Mouse (Mus musculus): Measurements from ENCODE around the gene Heca. TPM values are rescaled to one million over a fixed set of nuclear protein-coding genes. Genes with fewer than 3 reads are reported as not detected.
"Not testable (repeated sequence)": the region's sequence is repeated elsewhere in the genome, so short reads cannot be mapped to it uniquely, and the experiment has no call there.

Heca gene
- polyA plus RNA-seq, 1 experiment: 16.9 TPM

DNA sequence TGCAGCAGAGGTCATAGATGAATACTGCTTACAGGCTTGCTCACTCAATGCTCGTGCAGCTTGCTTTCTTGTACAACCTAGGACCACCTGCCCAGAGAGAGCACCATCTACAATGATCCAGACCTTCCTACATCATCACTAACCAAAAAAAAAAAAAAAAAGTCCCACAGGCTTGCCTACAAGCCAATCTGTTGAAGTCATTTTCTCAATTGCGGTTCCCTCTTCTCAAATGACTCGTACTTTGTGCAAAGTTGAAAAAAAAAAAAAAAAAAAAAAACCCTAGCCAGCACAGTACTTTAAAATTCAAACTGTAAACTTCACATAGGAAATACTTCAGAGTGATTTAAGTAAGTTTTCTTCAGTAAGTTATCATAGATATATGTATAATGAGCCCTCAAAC is 23.7 kb downstream of the Heca start:
- peaks cover 11% of the 10 kb centered on the region for H3K4me1 ChIP-seq (ENCODE audit: control insufficient read depth, insufficient read depth, insufficient read length, low read length)
- H3K4me3 ChIP-seq (ENCODE audit: insufficient read depth, low read depth, low read length): no peak overlapping the region
- H3K27ac ChIP-seq (replicated peaks; ENCODE audit: low read depth, low read length): no peak overlapping the region

DNA sequence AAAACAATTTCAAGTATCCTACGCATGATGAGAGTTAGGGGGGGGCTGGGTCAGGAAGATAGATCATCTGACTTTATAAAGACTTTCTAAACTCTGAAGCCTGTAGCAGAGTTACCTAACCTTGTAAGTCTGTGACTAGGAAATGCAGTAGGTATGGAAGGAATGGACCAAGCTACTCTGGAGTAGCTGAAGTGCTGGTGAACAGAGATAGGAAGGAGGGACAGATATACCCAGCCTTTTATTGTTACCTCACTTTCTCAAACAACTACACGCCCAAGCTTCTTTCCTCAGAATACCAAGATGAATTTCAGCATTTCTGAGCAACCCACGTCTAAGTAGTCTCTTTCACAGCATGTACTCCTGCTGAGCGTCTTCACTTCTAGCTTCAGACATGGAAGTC is 26.5 kb downstream of the Heca start:
- no peak overlapping the region for H3K27ac ChIP-seq (replicated peaks; ENCODE audit: low read depth, low read length)
- no peak overlapping the region for H3K4me3 ChIP-seq (ENCODE audit: insufficient read depth, low read depth, low read length)
- peaks cover 13% of the 10 kb centered on the region for H3K4me1 ChIP-seq (ENCODE audit: control insufficient read depth, insufficient read depth, insufficient read length, low read length)

DNA sequence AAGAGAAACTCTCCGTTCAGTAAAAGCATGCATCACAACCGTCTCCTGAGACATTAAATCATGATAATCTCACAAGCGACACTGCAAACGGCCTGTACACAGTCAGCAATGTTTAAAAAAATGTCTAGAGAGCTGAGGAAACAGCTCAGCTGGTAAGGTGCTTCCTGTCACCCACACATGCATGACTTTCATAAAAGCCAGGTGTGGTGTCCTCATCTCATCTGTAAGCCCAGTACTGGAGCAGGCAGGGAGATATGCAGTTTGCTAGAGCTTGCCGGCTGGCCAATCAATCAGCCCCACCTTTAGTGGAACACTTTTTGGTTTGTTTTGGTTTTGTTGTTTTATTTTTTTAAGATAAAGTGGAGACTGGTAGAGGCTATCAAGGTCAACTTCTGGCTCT is 27.9 kb downstream of the Heca start:
- H3K4me3 ChIP-seq (ENCODE audit: insufficient read depth, low read depth, low read length): no peak overlapping the region
- no peak overlapping the region for H3K27ac ChIP-seq (replicated peaks; ENCODE audit: low read depth, low read length)
- H3K4me1 ChIP-seq (ENCODE audit: control insufficient read depth, insufficient read depth, insufficient read length, low read length): peaks cover 12% of the 10 kb centered on the region

DNA sequence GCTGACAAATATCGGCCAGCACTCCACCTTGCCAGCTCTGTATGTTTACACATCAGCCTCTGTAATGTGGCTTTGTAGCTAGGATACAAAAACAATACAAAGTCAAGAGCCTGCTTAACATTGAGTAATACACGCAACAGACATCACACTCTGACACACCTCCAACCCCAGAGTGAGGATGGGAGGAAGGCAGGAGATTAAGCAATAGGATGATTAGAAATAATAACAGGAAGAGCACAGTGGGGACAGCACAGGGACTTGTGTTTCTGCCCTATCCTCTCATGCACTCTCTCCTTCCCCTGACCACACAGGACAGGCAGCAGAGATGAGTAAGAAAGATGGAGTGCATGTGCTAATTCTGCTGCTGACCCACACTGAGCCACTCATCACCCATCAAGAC is 28.8 kb downstream of the Heca start:
- no peak overlapping the region for H3K4me3 ChIP-seq (ENCODE audit: insufficient read depth, low read depth, low read length)
- H3K27ac ChIP-seq (replicated peaks; ENCODE audit: low read depth, low read length): no peak overlapping the region
- peaks cover 9% of the 10 kb centered on the region for H3K4me1 ChIP-seq (ENCODE audit: control insufficient read depth, insufficient read depth, insufficient read length, low read length)

DNA sequence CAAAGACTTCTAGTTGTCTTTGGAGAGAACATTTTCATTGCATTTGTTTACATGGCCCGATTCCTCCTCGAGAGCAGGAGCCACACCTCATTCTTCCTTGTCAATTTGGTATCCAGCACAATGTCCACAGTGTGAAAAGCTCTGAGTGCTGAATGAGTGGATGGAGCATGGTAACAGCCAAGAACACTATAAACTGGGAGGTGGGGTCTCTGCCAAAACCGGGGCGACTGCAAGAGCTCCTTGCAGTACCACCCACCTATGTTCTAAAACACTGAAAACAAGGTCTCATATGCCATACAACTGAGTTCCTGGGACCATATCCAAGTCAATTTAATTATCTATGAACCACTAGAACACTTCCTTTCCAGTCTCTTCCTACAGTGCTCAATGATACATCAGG is 39.1 kb downstream of the Heca start:
- H3K27ac ChIP-seq (replicated peaks; ENCODE audit: low read depth, low read length): no peak overlapping the region
- H3K4me3 ChIP-seq (ENCODE audit: insufficient read depth, low read depth, low read length): no peak overlapping the region
- H3K4me1 ChIP-seq (ENCODE audit: control insufficient read depth, insufficient read depth, insufficient read length, low read length): no peaks in the 10 kb centered on the region

DNA sequence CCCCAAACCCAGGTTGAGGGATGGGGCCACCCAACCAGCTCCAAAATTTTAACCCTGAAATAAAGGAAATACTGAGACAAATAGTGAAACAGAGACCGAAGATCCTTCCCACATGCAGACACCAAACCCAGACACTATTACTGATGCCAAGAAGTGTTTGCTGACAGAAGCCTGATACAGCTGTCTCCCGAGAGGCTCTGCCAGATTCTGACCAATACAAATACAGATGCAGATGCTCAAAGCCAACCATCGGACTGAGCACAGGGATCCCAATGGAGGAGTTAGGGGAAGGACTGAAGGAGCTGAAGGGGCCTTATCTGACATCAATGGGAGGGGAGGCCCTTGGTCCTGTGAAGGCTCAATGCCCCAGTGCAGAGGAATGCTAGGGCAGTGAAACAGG is 41.5 kb downstream of the Heca start:
- not testable (repeated sequence) for H3K4me3 ChIP-seq (ENCODE audit: insufficient read depth, low read depth, low read length); H3K27ac ChIP-seq (replicated peaks; ENCODE audit: low read depth, low read length); H3K4me1 ChIP-seq (ENCODE audit: control insufficient read depth, insufficient read depth, insufficient read length, low read length)

DNA sequence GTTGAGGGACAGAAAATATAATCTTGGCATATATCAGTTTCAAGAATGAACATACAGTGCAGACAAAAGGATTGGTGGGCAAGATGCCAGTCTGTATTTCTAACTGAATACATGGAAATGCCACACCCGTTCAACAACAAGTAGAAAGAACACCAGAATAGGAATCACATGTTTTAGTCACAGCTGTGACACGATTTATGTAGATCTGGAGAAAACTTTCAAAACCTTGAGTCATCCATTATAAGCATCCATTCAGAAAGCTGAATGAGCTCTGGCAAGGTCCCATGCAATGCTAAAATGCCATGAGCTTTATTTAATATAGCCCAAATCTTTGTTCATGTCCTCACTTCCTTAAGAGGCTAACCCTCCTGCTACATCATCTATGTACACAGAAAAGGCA is 44.4 kb downstream of the Heca start:
- Histone ChIP-seq H3K4me1 (ENCODE audit: control insufficient read depth, insufficient read depth, insufficient read length, low read length) (no peaks in the 10 kb centered on the region), H3K4me3 (ENCODE audit: insufficient read depth, low read depth, low read length) (no peak overlapping the region), H3K27ac (replicated peaks; ENCODE audit: low read depth, low read length) (no peak overlapping the region)

DNA sequence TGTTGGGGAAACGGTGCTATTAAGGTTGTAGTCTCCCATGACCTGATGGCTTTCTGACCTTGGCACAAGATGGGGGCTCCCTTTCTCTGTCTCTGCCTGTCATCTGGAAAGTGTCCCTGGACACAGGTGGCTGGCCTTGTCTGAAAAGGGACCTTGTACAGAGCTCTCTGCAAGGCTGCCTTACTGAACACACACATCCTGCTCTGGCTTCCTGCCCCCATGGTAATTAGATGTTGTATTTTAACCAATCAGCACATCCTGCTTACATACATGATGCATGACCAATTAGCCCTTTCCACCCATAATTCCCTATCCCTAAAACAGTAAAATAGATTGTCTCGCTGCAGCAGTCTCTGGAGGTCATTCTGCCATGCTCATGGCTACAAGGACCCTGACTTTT is 67.1 kb downstream of the Heca start:
- no peaks in the 10 kb centered on the region; the same call in 1 of the 2 replicates for H3K4me1 ChIP-seq (ENCODE audit: control insufficient read depth, insufficient read depth, insufficient read length, low read length)
- H3K27ac ChIP-seq (replicated peaks; ENCODE audit: low read depth, low read length): no peak overlapping the region
- H3K4me3 ChIP-seq (ENCODE audit: insufficient read depth, low read depth, low read length): no peak overlapping the region

DNA sequence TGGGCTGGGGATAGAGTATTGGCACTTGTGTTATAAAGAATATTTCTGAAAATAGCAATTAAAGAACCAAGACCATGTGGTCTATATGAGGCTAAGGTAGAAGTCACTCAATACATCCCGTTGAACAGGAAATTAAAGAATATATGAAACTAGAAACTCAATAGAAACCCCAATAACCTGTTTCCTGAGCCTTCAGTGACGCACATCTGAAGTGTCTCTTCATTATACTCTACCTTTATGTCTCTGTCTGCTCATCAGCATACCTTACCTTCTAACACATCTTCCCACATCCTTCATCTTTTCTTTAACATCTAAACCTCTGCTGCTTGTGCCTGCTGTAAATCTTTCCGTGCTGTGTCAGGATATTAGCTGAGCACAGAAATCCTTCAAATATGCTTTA is 67.8 kb downstream of the Heca start:
- H3K4me1 ChIP-seq (ENCODE audit: control insufficient read depth, insufficient read depth, insufficient read length, low read length): no peaks in the 10 kb centered on the region; the same call in 1 of the 2 replicates
- H3K4me3 ChIP-seq (ENCODE audit: insufficient read depth, low read depth, low read length): no peak overlapping the region
- H3K27ac ChIP-seq (replicated peaks; ENCODE audit: low read depth, low read length): no peak overlapping the region

DNA sequence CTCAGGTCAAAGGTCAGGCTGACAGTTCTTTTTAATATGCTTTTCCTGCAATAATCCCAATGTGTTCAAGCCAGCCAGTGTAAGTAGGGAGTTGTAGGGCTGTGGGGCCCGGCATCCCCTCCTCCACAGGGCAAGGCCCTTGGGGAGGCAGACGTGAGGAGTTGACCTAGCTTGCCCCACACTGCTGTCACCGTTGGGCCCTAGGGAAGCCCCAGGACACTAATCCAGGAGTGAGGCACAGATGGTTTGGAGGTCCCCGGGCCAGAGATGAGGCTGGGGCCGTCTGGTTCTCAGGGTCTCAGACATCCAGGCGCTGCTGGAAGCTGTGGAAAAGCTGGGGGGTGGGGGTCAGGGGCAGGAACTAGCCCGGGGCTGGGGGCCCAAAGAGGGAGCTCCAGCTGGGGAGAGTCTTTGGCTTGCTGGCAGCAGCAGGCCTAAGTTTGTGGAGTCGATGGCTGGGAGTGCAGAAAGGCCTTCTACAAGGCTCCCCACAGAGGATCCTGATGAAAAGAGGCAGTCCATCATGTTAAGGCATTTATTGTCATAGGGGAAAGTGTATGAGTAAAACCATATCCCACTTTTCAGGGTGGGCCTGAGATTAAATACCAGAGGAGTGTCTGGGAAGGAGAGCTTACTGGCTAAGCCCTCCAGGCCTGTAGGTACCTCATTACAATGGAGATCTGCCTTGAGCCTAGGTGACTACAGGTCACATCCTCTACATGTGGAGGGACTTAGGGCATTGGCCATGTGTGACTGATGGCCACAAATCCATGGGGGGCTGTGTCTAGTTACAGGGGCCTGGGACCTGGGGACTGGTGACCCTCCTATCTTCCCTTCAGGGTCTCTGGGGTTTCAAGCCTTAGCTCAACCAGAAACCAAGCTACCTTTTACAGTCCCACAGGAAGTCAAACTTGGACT is 69.6 kb downstream of the Heca start:
- Histone ChIP-seq H3K4me3 (ENCODE audit: insufficient read depth, low read depth, low read length) (no peak overlapping the region), H3K27ac (replicated peaks; ENCODE audit: low read depth, low read length) (no peak overlapping the region), H3K4me1 (ENCODE audit: control insufficient read depth, insufficient read depth, insufficient read length, low read length) (no peaks in the 10 kb centered on the region; the same call in 1 of the 2 replicates)

DNA sequence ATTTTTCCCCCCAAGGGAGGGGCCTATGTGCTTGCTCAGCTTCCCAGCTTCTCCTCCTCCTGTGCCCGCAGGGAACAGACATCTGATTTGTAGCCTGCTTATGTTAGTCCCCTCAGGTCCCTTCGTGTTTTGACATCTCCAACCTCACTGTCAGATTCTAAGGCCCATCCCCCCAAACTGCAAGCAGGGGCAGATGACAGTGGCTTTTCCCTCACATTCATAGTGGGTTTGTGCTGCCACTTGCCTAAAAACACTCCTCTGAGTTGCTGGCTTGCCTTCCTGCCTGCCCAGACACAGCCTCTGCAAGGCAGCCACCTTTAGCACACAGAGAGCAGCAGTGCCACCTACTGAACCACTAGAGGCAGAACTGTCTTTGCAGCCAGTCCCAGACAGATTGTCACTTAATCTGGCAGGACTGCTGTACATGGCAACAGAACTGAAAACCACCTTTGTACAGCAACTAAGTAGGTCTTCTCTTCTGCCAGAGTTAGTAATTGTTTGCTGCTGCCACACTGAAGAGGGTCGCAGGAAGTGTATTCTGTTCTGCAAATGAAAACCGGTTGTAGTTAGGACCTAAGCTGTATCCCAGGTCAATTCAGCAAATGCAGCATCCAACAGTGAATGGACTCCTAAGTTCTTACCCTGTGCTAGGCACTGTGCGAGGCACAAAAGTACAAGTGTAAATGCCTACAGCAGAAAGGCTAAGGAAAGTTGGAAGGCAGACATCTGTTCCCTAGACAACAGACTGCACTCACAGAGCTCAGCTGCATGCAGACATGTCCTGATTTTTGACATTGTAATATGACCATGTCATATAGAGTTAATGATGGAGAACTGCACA is 77.8 kb downstream of the Heca start:
- no peaks in the 10 kb centered on the region for H3K4me1 ChIP-seq (ENCODE audit: control insufficient read depth, insufficient read depth, insufficient read length, low read length)
- no peak overlapping the region for H3K4me3 ChIP-seq (ENCODE audit: insufficient read depth, low read depth, low read length)
- no peak overlapping the region for H3K27ac ChIP-seq (replicated peaks; ENCODE audit: low read depth, low read length)

DNA sequence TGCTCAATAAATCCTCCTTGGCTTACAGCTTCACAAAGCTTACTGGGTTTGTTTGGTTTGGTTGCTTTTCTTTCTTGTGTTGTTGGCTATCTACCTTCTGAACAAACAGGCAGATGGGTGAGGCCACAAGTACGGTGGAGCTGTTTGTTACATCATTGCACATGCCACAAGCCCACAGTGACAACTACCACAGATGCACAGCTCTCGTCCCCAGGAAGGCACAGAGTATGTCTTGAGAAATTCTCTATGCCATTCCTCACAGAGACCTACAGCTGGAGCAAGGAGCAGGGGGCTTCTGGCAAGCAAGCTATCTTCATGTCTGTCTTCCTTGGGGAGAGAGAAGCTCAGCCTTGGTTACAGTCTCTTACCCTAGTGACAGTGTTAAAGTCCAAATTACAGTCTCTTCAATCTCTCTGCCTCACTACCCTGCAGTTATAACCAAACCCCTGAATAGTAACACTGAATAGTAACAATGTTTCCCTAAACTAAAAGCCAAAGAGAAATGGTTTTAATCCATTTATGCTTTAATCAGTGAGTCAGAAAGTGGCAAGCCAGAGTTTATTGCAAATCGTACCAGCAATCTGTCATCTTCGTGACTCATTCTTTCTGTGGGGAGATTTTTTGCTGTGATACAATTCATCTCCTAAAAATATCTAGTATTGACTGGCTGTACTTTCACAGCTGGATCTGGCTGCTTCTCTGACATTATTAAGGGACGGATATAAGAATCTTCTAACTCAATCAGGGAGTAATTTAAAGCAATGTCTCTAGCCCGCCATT is 87.0 kb downstream of the Heca start:
- Histone ChIP-seq H3K4me3 (ENCODE audit: insufficient read depth, low read depth, low read length) (no peak overlapping the region), H3K27ac (replicated peaks; ENCODE audit: low read depth, low read length) (no peak overlapping the region), H3K4me1 (ENCODE audit: control insufficient read depth, insufficient read depth, insufficient read length, low read length) (no peaks in the 10 kb centered on the region)

DNA sequence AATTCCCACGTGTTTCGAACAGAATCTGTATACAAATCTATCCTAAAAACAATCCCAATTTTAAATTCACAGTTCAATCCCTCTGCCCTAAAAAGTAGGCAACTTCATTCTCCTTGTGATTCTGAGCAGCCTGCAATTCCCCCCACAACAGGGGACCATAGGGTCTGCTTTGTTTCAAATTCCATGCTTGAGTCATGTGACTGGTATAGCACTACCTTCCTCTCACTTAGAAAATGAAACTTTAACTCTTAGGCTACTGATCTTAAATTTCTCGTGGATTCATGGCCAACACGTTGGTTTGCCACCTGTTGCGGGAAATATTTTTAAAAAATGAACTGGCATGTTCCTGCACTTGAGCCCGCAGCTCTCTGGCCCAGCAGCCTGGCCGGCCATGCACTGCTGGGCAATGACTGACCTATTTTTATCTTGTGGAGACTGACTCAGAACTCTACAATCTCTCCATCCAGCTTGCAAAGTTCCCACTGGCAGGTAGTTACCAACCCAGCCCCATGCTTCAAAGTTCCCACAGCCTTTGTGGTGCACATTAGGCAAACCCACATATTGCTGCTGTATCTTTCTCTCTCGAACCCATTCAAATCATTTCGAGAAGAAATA is 90.1 kb downstream of the Heca start:
- H3K4me1 ChIP-seq (ENCODE audit: control insufficient read depth, insufficient read depth, insufficient read length, low read length): no peaks in the 10 kb centered on the region
- no peak overlapping the region for H3K4me3 ChIP-seq (ENCODE audit: insufficient read depth, low read depth, low read length)
- no peak overlapping the region for H3K27ac ChIP-seq (replicated peaks; ENCODE audit: low read depth, low read length)

DNA sequence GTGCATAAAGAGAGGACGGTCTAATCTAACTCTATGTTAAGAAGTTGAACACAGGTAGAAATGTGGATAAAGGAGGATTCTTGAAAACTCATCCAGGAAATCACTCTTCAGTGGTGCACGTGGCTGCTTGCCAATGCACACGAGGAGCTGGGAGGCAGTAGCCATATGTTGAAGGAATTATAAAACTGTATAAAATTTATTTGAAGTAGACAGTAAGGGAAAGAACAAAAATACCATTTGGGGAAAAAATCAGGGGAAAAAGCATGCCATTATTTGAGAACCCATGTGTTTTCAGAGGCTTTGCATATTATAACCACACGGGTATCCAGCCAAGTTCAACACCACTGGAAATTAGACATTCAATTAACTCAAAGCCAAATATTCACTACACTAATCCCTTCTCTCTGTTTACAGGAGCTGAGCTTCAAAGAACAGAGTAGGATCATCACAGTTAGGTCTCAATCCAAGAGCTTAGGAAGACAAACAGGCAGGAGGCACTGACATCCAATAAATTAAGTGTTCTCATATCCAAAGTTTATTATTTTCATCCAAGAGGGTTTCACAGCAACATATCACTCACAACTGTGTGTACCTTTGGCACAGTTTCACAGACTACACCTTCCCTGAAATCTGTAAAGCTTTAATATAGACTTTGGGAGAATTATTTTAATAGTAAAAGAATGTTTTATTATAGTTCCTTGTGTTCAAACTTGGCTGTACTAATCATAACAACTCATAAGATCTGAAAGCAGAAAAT is 102.9 kb downstream of the Heca start:
- Histone ChIP-seq H3K4me3 (ENCODE audit: insufficient read depth, low read depth, low read length) (no peak overlapping the region), H3K27ac (replicated peaks; ENCODE audit: low read depth, low read length) (no peak overlapping the region), H3K4me1 (ENCODE audit: control insufficient read depth, insufficient read depth, insufficient read length, low read length) (no peaks in the 10 kb centered on the region)
